Mouse (Mus musculus) intestine, embryonic 14.5 days (tissue): ENCODE results near the gene Slamf9. TPM values are rescaled to one million over a fixed set of nuclear protein-coding genes. Genes with fewer than 3 reads are reported as not detected.
A peak's percentile ranks its signal among the peaks of the same experiment; 100 is the strongest.

Source experiments
- ATAC-seq: fragments of 200-750 bp; cut with Nextera tagmentation; replicated peaks from 2 replicates; pipeline ENCODE4 v1.8.0; 2017; ENCODE audit warnings: low read depth, moderate number of reproducible peaks, moderate TSS enrichment, moderate library complexity; ENCODE audit not compliant: low FRiP score, low TSS enrichment
- DNase-seq: peaks from one replicate; pipeline ENCODE4 v3.0.0-alpha.2; 2018; ENCODE audit warnings: low spot score
- H3K27ac ChIP-seq: fragments of 300-500 bp; sonication (generic); 2 replicates; pipeline ENCODE4 v1.5.1; 2014; ENCODE audit warnings: low read depth, mild to moderate bottlenecking, control low read depth
- H3K27me3 ChIP-seq: fragments of 300-500 bp; sonication (generic); replicated peaks from 2 replicates; pipeline ENCODE4 v1.6.1; 2014; ENCODE audit warnings: low read length, control low read depth; ENCODE audit not compliant: control insufficient read depth, insufficient read depth
- H3K36me3 ChIP-seq: fragments of 300-500 bp; sonication (generic); 2 replicates; pipeline ENCODE4 v1.6.1; 2014; ENCODE audit warnings: low read length, control low read depth; ENCODE audit not compliant: control insufficient read depth, insufficient read depth
- H3K4me1 ChIP-seq: fragments of 300-500 bp; sonication (generic); replicated peaks from 2 replicates; pipeline ENCODE4 v1.6.1; 2014; ENCODE audit warnings: low read length, control low read depth, mixed read lengths; ENCODE audit not compliant: control insufficient read depth, insufficient read depth
- H3K4me2 ChIP-seq: fragments of 300-500 bp; sonication (generic); 2 replicates; pipeline ENCODE4 v1.6.1; 2014; ENCODE audit warnings: low read length
- H3K4me3 ChIP-seq: fragments of 300-500 bp; sonication (generic); 2 replicates; pipeline ENCODE4 v1.5.1; 2014; ENCODE audit warnings: low read depth, low read length, control low read depth, mixed read lengths
- H3K9ac ChIP-seq: fragments of 300-500 bp; sonication (generic); 2 replicates; pipeline ENCODE4 v1.6.1; 2014; ENCODE audit warnings: mild to moderate bottlenecking, low read length
- H3K9me3 ChIP-seq: fragments of 300-500 bp; sonication (generic); 2 replicates; pipeline ENCODE4 v1.6.1; 2016; ENCODE audit warnings: low read length, control low read depth; ENCODE audit not compliant: control insufficient read depth
- WGBS: fragments of 180-500 bp; shearing (Covaris S2); extraction: QIAGEN DNeasy Blood & Tissue Kit; methylation state at CpG from one replicate; pipeline ENCODE4 v1.1.7; 2014; 5-methylcytosine and 5-hydroxymethylcytosine counted together
- polyA plus RNA-seq: library from polyadenylated mRNA; unstranded; fragments of >200 nt; fragmentation: Nextera tagmentation; extraction: Ambion mirVana; gene quantifications from 2 replicates; pipeline ENCODE4 v1.2.1, GENCODE M21; 2014

The Slamf9 gene
- polyA plus RNA-seq, 1 experiment from 2014 or later: 2.0 TPM

DNA sequence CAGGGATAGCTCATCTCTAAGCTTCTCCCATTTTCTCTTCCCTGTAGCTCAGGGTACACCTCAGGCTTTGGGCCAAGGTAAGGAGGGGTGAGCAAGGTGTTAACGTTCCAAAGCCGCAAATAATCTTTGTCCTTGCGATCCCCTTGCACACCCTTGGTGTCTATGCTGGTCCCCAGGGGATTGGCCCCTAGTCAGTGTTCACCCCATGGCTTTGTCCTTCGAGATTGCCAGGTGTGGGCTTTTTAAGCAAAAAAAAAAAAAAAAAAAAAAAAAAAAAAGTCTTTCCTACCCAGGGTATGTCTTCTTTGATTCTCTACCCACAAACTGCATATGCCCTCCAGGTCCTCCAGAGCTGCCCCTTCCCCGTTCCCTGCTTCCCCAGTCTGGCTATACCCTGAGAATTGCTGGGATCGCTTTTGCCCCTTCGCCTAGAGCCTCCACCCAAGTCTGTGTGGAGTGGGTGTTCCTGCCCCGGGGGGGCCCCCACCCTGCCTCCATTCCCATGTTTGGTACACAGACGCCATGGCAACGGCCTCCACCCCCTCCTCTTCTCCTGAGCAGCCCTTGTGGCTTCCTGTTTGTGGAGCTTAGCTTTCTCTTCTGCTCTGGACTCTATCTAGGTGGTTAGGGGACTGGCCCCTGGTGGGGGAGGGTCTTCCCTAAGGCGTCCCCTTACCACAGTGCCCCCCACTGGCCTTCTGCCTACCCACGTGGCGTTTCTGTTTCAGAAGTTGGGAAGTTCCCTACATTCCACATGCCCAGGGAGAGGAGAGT is 26.4 kb downstream of the Slamf9 start:
- Histone ChIP-seq H3K9ac (peak overlapping the region; percentile 76), H3K36me3 (peaks cover 36% of the 10 kb centered on the region), H3K4me1 (peaks cover 34% of the 10 kb centered on the region), H3K9me3 (no peaks in the 10 kb centered on the region), H3K4me3 (peak overlapping the region; percentile 67), H3K27me3 (no peaks in the 10 kb centered on the region), H3K27ac (peak overlapping the region; percentile 68), H3K4me2 (peak overlapping the region; percentile 59)
- ATAC-seq (no peak), DNase-seq (peak; percentile 74)
- 22% methylated on average over 13 of the region's 13 CpGs for WGBS

DNA sequence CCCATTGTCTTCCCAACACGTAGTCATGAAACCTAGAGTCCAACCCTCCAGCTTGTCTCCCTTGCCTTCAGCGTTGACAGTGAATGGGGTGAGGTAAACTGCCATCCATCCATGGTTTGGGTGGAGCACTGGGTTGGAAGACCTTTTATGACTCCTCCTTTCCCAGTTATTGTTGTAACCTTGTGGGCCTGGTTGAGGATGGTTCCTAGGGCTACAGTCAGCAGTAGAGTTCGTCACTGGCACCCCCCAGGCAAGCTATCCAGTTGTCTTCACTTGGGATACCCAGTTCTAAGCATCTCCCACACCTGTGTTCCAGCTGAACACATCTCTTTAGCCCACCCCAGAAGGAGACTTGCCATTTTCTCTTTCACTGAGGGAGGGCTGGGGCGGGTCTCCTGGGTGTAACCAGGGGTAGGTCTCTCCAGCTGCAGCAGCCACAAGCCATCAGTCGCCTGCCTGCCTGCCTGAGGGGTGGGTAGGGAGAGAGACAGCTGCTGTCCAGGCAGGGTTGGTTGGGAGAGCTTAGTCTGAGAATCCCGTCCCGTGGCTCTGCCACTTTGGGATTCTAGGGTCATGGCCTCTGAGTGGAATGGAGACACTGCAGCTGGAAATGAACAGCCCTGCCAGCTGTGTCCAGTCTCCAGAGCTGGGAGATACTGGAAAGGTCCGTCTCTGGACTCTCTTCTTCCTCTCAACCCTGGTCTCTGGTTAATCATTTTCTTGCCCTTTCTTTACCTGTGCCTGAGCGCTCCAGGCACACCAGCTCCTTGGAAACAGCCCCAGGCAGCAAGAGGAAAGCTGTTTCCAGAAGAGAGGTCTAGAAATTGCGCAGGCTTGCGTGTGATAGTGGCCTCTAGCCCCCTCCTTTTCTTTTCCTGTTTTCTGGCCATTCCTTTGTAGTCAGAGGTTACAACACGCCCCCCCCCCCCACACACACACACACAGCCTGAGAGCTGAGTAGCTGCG is 27.3 kb downstream of the Slamf9 start:
- ATAC-seq (peak; percentile 6; the same call in 1 of the 2 replicates), DNase-seq (peak; percentile 70)
- peak overlapping the region; percentile 67 for H3K4me3 ChIP-seq
- no peaks in the 10 kb centered on the region for H3K9me3 ChIP-seq
- H3K4me1 ChIP-seq: peaks cover 34% of the 10 kb centered on the region
- no peaks in the 10 kb centered on the region for H3K27me3 ChIP-seq
- H3K27ac ChIP-seq: peak overlapping the region; percentile 68
- 28% methylated on average over 12 of the region's 13 CpGs for WGBS
- H3K4me2 ChIP-seq: peak overlapping the region; percentile 59
- H3K9ac ChIP-seq: 0 out of 2 replicates have a peak overlapping the region, but pooled peaks have one; percentile 14
- H3K36me3 ChIP-seq: peaks cover 35% of the 10 kb centered on the region

DNA sequence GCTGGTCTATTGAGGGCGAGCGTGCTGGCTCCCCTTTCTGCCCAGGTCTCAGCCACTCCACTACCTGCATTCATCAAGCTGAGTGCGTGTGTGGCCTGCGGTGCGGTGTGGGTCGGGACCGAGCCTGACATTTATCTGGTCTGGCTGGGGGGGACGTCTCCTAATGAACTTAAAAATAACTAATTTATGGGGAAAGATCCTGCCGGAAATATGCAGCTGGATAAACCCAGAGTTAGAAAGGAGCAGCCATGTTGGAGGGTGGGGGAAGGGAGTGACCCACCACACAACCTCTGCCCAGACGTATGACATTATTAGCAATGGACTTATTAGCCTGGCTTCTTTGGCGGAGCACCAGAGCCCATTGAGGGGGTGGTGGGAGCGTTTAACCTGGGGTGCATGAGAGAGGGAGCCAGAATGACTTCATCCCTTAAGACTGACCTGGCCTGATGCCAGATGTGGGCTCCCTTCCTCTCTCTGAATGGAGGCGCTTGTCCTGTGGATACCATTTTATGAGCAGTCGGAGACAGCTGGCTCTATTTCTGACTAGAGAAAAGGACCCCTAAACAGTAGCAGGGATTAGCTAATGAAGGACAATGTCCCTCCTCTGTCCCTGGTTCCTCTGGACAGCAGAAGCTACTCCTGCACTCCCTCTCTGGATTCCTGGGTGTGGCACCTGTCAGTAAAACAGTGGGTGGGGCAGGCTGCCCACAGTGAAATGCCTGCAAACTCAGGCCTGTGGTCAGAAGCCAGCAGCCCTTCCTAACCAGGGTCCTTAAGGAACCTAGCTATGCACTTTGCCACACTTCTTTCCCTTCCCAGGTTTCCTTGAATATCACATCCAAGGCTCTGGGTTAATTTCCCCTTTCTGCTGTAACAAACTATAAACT is 28.2 kb downstream of the Slamf9 start:
- peak overlapping the region; percentile 59 for H3K4me2 ChIP-seq
- H3K27ac ChIP-seq: peak overlapping the region; percentile 68
- peak; percentile 83 for DNase-seq
- peaks cover 34% of the 10 kb centered on the region for H3K36me3 ChIP-seq
- ATAC-seq: 0 out of 2 replicates have a peak, but pooled peaks have one; percentile 3
- no peaks in the 10 kb centered on the region for H3K27me3 ChIP-seq
- 0 out of 2 replicates have a peak overlapping the region, but pooled peaks have one; percentile 13 for H3K9ac ChIP-seq
- 15% methylated on average over 14 of the region's 14 CpGs for WGBS
- no peaks in the 10 kb centered on the region for H3K9me3 ChIP-seq
- H3K4me1 ChIP-seq: peaks cover 34% of the 10 kb centered on the region
- H3K4me3 ChIP-seq: peak overlapping the region; percentile 67

DNA sequence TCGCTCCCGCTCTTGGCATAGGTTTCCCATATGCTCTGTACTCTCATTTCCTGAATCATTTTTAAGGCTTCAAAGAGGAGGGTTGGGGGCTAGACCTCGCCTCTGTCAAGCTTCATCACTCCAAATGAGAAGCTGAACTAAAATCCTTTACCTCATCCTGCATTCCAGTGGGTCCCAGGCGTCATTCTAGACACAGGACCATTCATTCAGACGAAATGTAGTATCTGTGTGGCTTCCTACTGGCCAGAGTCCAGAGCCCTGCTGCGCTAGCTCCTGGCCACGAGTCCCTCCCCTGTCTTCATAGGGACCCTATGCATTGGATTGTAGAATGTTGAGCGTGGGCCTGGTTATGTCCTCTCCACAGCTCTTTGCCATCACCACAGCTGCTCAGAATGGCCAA is 29.6 kb downstream of the Slamf9 start:
- H3K9ac ChIP-seq: no peak overlapping the region
- WGBS: 75% methylated on average over 8 of the region's 8 CpGs

DNA sequence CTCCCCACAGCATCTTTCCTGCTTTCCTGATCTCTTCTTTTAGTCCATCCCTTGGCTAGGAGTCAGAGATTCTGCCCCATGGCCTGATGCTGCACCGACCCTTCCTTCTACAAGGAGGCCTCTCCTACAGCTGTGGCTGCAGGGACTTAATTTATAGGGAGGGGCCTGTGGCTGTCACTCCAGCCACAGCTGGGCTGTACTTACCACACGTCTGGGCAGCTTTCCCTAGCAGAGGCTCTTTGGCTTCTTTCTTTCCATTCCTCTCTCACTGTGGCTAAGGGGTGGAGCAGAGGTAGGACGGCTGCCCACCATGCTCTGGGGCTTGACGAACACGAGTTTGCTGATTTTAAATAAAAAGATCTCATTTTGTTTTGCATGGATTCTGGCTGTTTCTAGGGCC is 31.8 kb downstream of the Slamf9 start:
- no peak overlapping the region for H3K4me2 ChIP-seq
- no peaks in the 10 kb centered on the region for H3K27me3 ChIP-seq
- 57% methylated on average over 5 of the region's 5 CpGs for WGBS
- DNase-seq (no peak), ATAC-seq (no peak)
- no peak overlapping the region for H3K9ac ChIP-seq
- H3K36me3 ChIP-seq: peaks cover 36% of the 10 kb centered on the region
- H3K27ac ChIP-seq: no peak overlapping the region
- no peak overlapping the region for H3K4me3 ChIP-seq
- peaks cover 31% of the 10 kb centered on the region for H3K4me1 ChIP-seq
- no peaks in the 10 kb centered on the region for H3K9me3 ChIP-seq

More for the DNA sequence above, 29.6 kb downstream of the Slamf9 start:
- H3K9me3 ChIP-seq: no peaks in the 10 kb centered on the region
- DNase-seq: no peak
- H3K4me2 ChIP-seq: no peak overlapping the region; the same call in 1 of the 2 replicates
- H3K36me3 ChIP-seq: peaks cover 36% of the 10 kb centered on the region
- peaks cover 36% of the 10 kb centered on the region for H3K4me1 ChIP-seq
- ATAC-seq: no peak
- no peak overlapping the region for H3K27ac ChIP-seq
- no peaks in the 10 kb centered on the region for H3K27me3 ChIP-seq
- H3K4me3 ChIP-seq: no peak overlapping the region

DNA sequence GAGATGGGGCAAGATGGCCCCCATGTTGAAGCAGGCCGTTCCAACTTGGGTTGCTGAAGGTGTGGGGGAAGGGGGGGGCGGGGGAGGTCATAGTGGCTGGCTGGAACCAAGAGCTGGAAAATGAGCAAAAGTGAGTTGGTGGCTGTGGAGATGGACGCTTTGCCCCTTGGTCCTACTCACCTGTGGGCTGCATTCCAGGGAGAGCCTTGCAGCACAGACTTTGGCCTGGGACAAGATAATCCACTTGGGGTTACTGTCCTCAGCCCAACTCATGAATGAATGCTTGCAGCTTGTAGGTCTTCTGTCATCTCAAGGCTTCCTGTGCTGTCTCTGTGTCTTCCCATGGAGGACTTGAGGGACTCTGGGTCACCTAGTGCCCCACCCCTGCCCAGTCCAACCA is 32.5 kb downstream of the Slamf9 start:
- DNase-seq (no peak), ATAC-seq (no peak)
- peaks cover 26% of the 10 kb centered on the region for H3K4me1 ChIP-seq
- no peaks in the 10 kb centered on the region for H3K9me3 ChIP-seq
- H3K4me3 ChIP-seq: no peak overlapping the region
- H3K27ac ChIP-seq: no peak overlapping the region
- H3K36me3 ChIP-seq: peaks cover 36% of the 10 kb centered on the region
- H3K4me2 ChIP-seq: no peak overlapping the region
- H3K9ac ChIP-seq: no peak overlapping the region
- WGBS: 84% methylated on average over 3 of the region's 3 CpGs
- H3K27me3 ChIP-seq: no peaks in the 10 kb centered on the region

DNA sequence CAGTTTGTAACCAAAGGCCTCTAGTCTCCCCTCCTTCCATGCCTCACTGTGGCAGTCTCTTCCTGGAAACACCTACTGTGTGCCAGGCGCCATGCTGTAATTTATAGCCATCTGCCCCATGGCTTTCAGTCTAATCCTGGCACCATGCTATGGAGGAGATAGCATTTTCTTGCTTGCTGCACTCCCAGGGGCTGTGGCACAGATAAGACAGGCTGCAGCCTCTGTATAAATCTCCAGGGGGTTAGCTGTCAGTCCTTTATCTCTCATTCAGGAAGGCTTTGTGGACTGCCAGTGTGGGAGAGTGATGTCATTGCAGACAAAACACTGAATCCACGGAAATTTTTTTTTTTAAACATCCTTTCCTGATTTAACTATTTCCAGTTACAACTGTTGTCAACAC is 33.0 kb downstream of the Slamf9 start:
- peaks cover 36% of the 10 kb centered on the region for H3K36me3 ChIP-seq
- H3K4me2 ChIP-seq: no peak overlapping the region

DNA sequence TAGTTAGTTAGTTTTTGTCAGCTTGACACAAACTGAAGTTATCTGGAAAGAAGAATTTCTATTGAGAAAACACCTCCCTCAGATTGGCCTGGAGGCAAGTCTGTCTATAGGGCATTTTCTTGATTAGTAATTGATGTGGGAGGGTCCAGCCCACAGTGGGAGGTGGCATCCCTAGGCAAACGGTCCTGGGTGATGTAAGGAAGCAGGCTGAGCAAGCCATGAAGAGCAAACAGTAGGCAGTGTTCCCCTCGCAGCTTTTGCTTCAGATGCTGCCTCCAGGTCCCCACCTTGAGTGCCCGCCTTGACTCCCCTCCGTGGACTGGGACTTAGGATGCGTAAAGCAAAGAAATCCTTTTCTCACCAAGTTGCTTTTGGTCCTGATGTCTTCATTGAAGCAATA is 34.1 kb downstream of the Slamf9 start:
- Histone ChIP-seq H3K4me2 (no peak overlapping the region), H3K27me3 (no peaks in the 10 kb centered on the region), H3K9me3 (no peaks in the 10 kb centered on the region), H3K4me1 (peaks cover 18% of the 10 kb centered on the region), H3K9ac (no peak overlapping the region), H3K27ac (peak overlapping the region; percentile 17; the same call in 1 of the 2 replicates), H3K4me3 (no peak overlapping the region), H3K36me3 (peaks cover 36% of the 10 kb centered on the region)
- 72% methylated on average over 5 of the region's 5 CpGs for WGBS
- ATAC-seq (no peak), DNase-seq (no peak)

More for the DNA sequence above, 33.0 kb downstream of the Slamf9 start:
- DNase-seq (no peak), ATAC-seq (no peak)
- H3K27me3 ChIP-seq: no peaks in the 10 kb centered on the region
- no peak overlapping the region for H3K9ac ChIP-seq
- no peak overlapping the region for H3K4me3 ChIP-seq
- H3K27ac ChIP-seq: no peak overlapping the region
- WGBS: 42% methylated on average over 2 of the region's 2 CpGs
- H3K9me3 ChIP-seq: no peaks in the 10 kb centered on the region
- H3K4me1 ChIP-seq: peaks cover 26% of the 10 kb centered on the region
